Mouse (Mus musculus): ENCODE results near the gene P2ry14. TPM values are rescaled to one million over a fixed set of nuclear protein-coding genes. Genes with fewer than 3 reads are reported as not detected.

The P2ry14 gene
- total and polyA plus RNA-seq, 3 experiments, result 0.38 TPM; not detected in 2

GRCm38 (mm10) chr3:59066558-59067294 lies 86.7 kb downstream of the P2ry14 start:
- H3K9me3 ChIP-seq (replicated peaks), result no peaks in the 10 kb centered on the region
- no peak for DNase-seq (ENCODE audit: low spot score)
- no peaks in the 10 kb centered on the region for H3K27me3 ChIP-seq (ENCODE audit: insufficient read depth, low read length)
- H3K36me3 ChIP-seq (replicated peaks), result no peaks in the 10 kb centered on the region
- ATAC-seq (ENCODE audit: extremely low read depth, insufficient number of reproducible peaks, low FRiP score, poor library complexity, severe bottlenecking), result no peak
- no peak for TF ChIP-seq TAL1 (conservative IDR thresholded peaks at IDR 0.05; ENCODE audit: low read depth, low read length)
- no peak for TF ChIP-seq CTCF (IDR thresholded peaks at IDR 0.05; ENCODE audit: low read depth, low read length)
- TF ChIP-seq POLR2AphosphoS5 (IDR thresholded peaks at IDR 0.05; ENCODE audit: insufficient replicate concordance, low read depth, low read length), result no peak
- no peak for TF ChIP-seq GATA2 (IDR thresholded peaks at IDR 0.05; ENCODE audit: borderline replicate concordance, low read depth, low read length)
- no peak for TF ChIP-seq GATA1 (IDR thresholded peaks at IDR 0.05; ENCODE audit: borderline replicate concordance, low read length)
- H3K4me3 ChIP-seq (ENCODE audit: low read depth, low read length), result no peak overlapping the region
- no peaks in the 10 kb centered on the region for H3K4me1 ChIP-seq (ENCODE audit: insufficient read depth, low read depth, low read length)

GRCm38 (mm10) chr3:59065937-59066336 lies 87.5 kb downstream of the P2ry14 start:
- Histone ChIP-seq H3K36me3 (replicated peaks) (no peaks in the 10 kb centered on the region), H3K9me3 (replicated peaks) (no peaks in the 10 kb centered on the region), H3K4me1 (ENCODE audit: insufficient read depth, low read depth, low read length) (no peaks in the 10 kb centered on the region), H3K4me3 (ENCODE audit: low read depth, low read length) (no peak overlapping the region), H3K27me3 (ENCODE audit: insufficient read depth, low read length) (no peaks in the 10 kb centered on the region)
- TF ChIP-seq CTCF (IDR thresholded peaks at IDR 0.05; ENCODE audit: low read depth, low read length) (no peak), TAL1 (conservative IDR thresholded peaks at IDR 0.05; ENCODE audit: low read depth, low read length) (no peak), POLR2AphosphoS5 (IDR thresholded peaks at IDR 0.05; ENCODE audit: insufficient replicate concordance, low read depth, low read length) (no peak), GATA2 (IDR thresholded peaks at IDR 0.05; ENCODE audit: borderline replicate concordance, low read depth, low read length) (no peak), GATA1 (IDR thresholded peaks at IDR 0.05; ENCODE audit: borderline replicate concordance, low read length) (no peak)
- DNase-seq (ENCODE audit: low spot score) (no peak), ATAC-seq (ENCODE audit: extremely low read depth, insufficient number of reproducible peaks, low FRiP score, poor library complexity, severe bottlenecking) (no peak)

Other genes with a start within 250 kb of the P2ry14 start
- not detected in 2 replicates for gene Med12l, start 147.8 kb downstream of the P2ry14 start, total RNA-seq (2014; fragmentation: Nextera tagmentation)
- gene Med12l, start 147.8 kb downstream of the P2ry14 start, total RNA-seq (2017), result 0.06 and 0.16 TPM in 2 replicates
- not detected in 2 replicates for gene Med12l, start 147.8 kb downstream of the P2ry14 start, polyA plus RNA-seq (2012)
- 0.45 TPM in 1 of 2 replicates, not detected in the other for gene Gpr171, start 51.8 kb downstream of the P2ry14 start, total RNA-seq (2014; fragmentation: Nextera tagmentation)
- 0.76 and 1.4 TPM in 2 replicates for gene Gpr171, start 51.8 kb downstream of the P2ry14 start, total RNA-seq (2017)
- not detected in 2 replicates for gene Gpr171, start 51.8 kb downstream of the P2ry14 start, polyA plus RNA-seq (2012)
- not detected in 2 replicates for gene Gpr87, start 41.5 kb upstream of the P2ry14 start, total RNA-seq (2014; fragmentation: Nextera tagmentation)
- 0.33 TPM in 1 of 2 replicates, not detected in the other for gene Gpr87, start 41.5 kb upstream of the P2ry14 start, total RNA-seq (2017)
- gene Gpr87, start 41.5 kb upstream of the P2ry14 start, polyA plus RNA-seq (2012), result not detected in 2 replicates
- not detected in 2 replicates for gene P2ry13, start 57.3 kb upstream of the P2ry14 start, total RNA-seq (2014; fragmentation: Nextera tagmentation)
- 0.06 and 0.16 TPM in 2 replicates for gene P2ry13, start 57.3 kb upstream of the P2ry14 start, total RNA-seq (2017)
- not detected in 2 replicates for gene P2ry13, start 57.3 kb upstream of the P2ry14 start, polyA plus RNA-seq (2012)
- gene P2ry12, start 109.3 kb upstream of the P2ry14 start, total RNA-seq (2014; fragmentation: Nextera tagmentation), result not detected in 2 replicates
- 0.22 TPM in 1 of 2 replicates, not detected in the other for gene P2ry12, start 109.3 kb upstream of the P2ry14 start, total RNA-seq (2017)
- gene P2ry12, start 109.3 kb upstream of the P2ry14 start, polyA plus RNA-seq (2012), result not detected in 2 replicates
- not detected in 2 replicates for gene Igsf10, start 190.8 kb upstream of the P2ry14 start, total RNA-seq (2014; fragmentation: Nextera tagmentation)
- gene Igsf10, start 190.8 kb upstream of the P2ry14 start, total RNA-seq (2017), result under 0.01 and 0.16 TPM in 2 replicates
- 0.04 TPM in 1 of 2 replicates, not detected in the other for gene Igsf10, start 190.8 kb upstream of the P2ry14 start, polyA plus RNA-seq (2012)

Measured in G1E (cell line).